Mouse (Mus musculus): ENCODE data around the gene Ankmy2. TPM values are rescaled to one million over a fixed set of nuclear protein-coding genes. Genes with fewer than 3 reads are reported as not detected.

Gene Ankmy2
- polyA plus RNA-seq, 1 experiment from 2014 or later: 25.8 TPM

- H3K9ac ChIP-seq (ENCODE audit: low read depth, low read length): no peak overlapping the region
- 89% methylated on average over 2 of the region's 2 CpGs for WGBS
- no peak overlapping the region for H3K4me3 ChIP-seq (ENCODE audit: low read depth, low read length)
- H3K4me1 ChIP-seq (replicated peaks; ENCODE audit: control insufficient read depth, insufficient read depth, low read length): no peaks in the 10 kb centered on the region
- no peak for TF ChIP-seq CTCF (IDR thresholded peaks at IDR 0.05; ENCODE audit: low read depth)
- H3K27me3 ChIP-seq (replicated peaks; ENCODE audit: control insufficient read depth, insufficient read depth, low read length): no peaks in the 10 kb centered on the region
- H3K27ac ChIP-seq (ENCODE audit: low read depth, low read length): no peak overlapping the region
- H3K9me3 ChIP-seq (ENCODE audit: control insufficient read depth): no peaks in the 10 kb centered on the region
- no peak for ATAC-seq
- H3K4me2 ChIP-seq (replicated peaks; ENCODE audit: low read depth): no peak overlapping the region
- H3K36me3 ChIP-seq (ENCODE audit: control insufficient read depth, insufficient read depth): no peaks in the 10 kb centered on the region
Observed at GRCm38 (mm10) chr12:36150265-36150664, 6.6 kb upstream of the Ankmy2 start.

GRCm38 (mm10) chr12:36150737-36151136 is 6.2 kb upstream of the Ankmy2 start:
- Histone ChIP-seq H3K27ac (ENCODE audit: low read depth, low read length) (no peak overlapping the region), H3K4me3 (ENCODE audit: low read depth, low read length) (no peak overlapping the region), H3K27me3 (replicated peaks; ENCODE audit: control insufficient read depth, insufficient read depth, low read length) (no peaks in the 10 kb centered on the region), H3K9me3 (ENCODE audit: control insufficient read depth) (no peaks in the 10 kb centered on the region), H3K4me1 (replicated peaks; ENCODE audit: control insufficient read depth, insufficient read depth, low read length) (no peaks in the 10 kb centered on the region), H3K36me3 (ENCODE audit: control insufficient read depth, insufficient read depth) (no peaks in the 10 kb centered on the region), H3K4me2 (replicated peaks; ENCODE audit: low read depth) (no peak overlapping the region), H3K9ac (ENCODE audit: low read depth, low read length) (no peak overlapping the region)
- no peak for TF ChIP-seq CTCF (IDR thresholded peaks at IDR 0.05; ENCODE audit: low read depth)
- no peak for ATAC-seq
- 86% methylated on average over 2 of the region's 2 CpGs for WGBS

- Histone ChIP-seq H3K27ac (ENCODE audit: low read depth, low read length) (no peak overlapping the region), H3K4me3 (ENCODE audit: low read depth, low read length) (peak overlapping the region; percentile 96), H3K4me2 (replicated peaks; ENCODE audit: low read depth) (peak overlapping the region; percentile 88), H3K36me3 (ENCODE audit: control insufficient read depth, insufficient read depth) (0 out of 2 replicates have a peak, but pooled peaks cover 3% of the 10 kb centered on the region), H3K9ac (ENCODE audit: low read depth, low read length) (no peak overlapping the region), H3K4me1 (replicated peaks; ENCODE audit: control insufficient read depth, insufficient read depth, low read length) (0 out of 2 replicates have a peak, but pooled peaks cover 6% of the 10 kb centered on the region), H3K27me3 (replicated peaks; ENCODE audit: control insufficient read depth, insufficient read depth, low read length) (no peaks in the 10 kb centered on the region), H3K9me3 (ENCODE audit: control insufficient read depth) (no peaks in the 10 kb centered on the region)
- no peak for TF ChIP-seq CTCF (IDR thresholded peaks at IDR 0.05; ENCODE audit: low read depth)
- 12% methylated on average over 8 of the region's 8 CpGs for WGBS
- ATAC-seq: no peak
Observed at GRCm38 (mm10) chr12:36155141-36155641, 1.7 kb upstream of the Ankmy2 start.

GRCm38 (mm10) chr12:36156101-36156636 is 745 bp upstream of the Ankmy2 start:
- H3K36me3 ChIP-seq (ENCODE audit: control insufficient read depth, insufficient read depth): 0 out of 2 replicates have a peak, but pooled peaks cover 3% of the 10 kb centered on the region
- H3K9ac ChIP-seq (ENCODE audit: low read depth, low read length): peak overlapping the region; percentile 78
- H3K4me3 ChIP-seq (ENCODE audit: low read depth, low read length): peak overlapping the region; percentile 96
- no peaks in the 10 kb centered on the region for H3K27me3 ChIP-seq (replicated peaks; ENCODE audit: control insufficient read depth, insufficient read depth, low read length)
- H3K4me2 ChIP-seq (replicated peaks; ENCODE audit: low read depth): peak overlapping the region; percentile 88
- ATAC-seq: peak; percentile 26
- H3K4me1 ChIP-seq (replicated peaks; ENCODE audit: control insufficient read depth, insufficient read depth, low read length): 0 out of 2 replicates have a peak, but pooled peaks cover 6% of the 10 kb centered on the region
- no peaks in the 10 kb centered on the region for H3K9me3 ChIP-seq (ENCODE audit: control insufficient read depth)
- no peak for TF ChIP-seq CTCF (IDR thresholded peaks at IDR 0.05; ENCODE audit: low read depth)
- peak overlapping the region; percentile 52; the same call in 1 of the 2 replicates for H3K27ac ChIP-seq (ENCODE audit: low read depth, low read length)
- WGBS: under 1% methylated on average over 33 of the region's 33 CpGs

- H3K27ac ChIP-seq (ENCODE audit: low read depth, low read length): peak overlapping the region; percentile 91
- ATAC-seq: peak; percentile 63
- no peaks in the 10 kb centered on the region for H3K9me3 ChIP-seq (ENCODE audit: control insufficient read depth)
- no peak for TF ChIP-seq CTCF (IDR thresholded peaks at IDR 0.05; ENCODE audit: low read depth)
- H3K4me3 ChIP-seq (ENCODE audit: low read depth, low read length): peak overlapping the region; percentile 96
- H3K9ac ChIP-seq (ENCODE audit: low read depth, low read length): peak overlapping the region; percentile 78
- peak overlapping the region; percentile 88 for H3K4me2 ChIP-seq (replicated peaks; ENCODE audit: low read depth)
- no peaks in the 10 kb centered on the region for H3K27me3 ChIP-seq (replicated peaks; ENCODE audit: control insufficient read depth, insufficient read depth, low read length)
- H3K4me1 ChIP-seq (replicated peaks; ENCODE audit: control insufficient read depth, insufficient read depth, low read length): 0 out of 2 replicates have a peak, but pooled peaks cover 6% of the 10 kb centered on the region
- 0 out of 2 replicates have a peak, but pooled peaks cover 3% of the 10 kb centered on the region for H3K36me3 ChIP-seq (ENCODE audit: control insufficient read depth, insufficient read depth)
- WGBS: 0% methylated on average over 14 of the region's 14 CpGs
Observed at GRCm38 (mm10) chr12:36157304-36157637, 357 bp downstream of the Ankmy2 start.

- H3K27me3 ChIP-seq (replicated peaks; ENCODE audit: control insufficient read depth, insufficient read depth, low read length): no peaks in the 10 kb centered on the region
- peak within 1 kb of the TSS; percentile 91 for H3K27ac ChIP-seq (ENCODE audit: low read depth, low read length)
- H3K9me3 ChIP-seq (ENCODE audit: control insufficient read depth): no peaks in the 10 kb centered on the region
- ATAC-seq: peak; percentile 44
- H3K4me2 ChIP-seq (replicated peaks; ENCODE audit: low read depth): peak within 1 kb of the TSS; percentile 88
- H3K4me3 ChIP-seq (ENCODE audit: low read depth, low read length): peak within 1 kb of the TSS; percentile 96
- under 1% methylated on average over 26 of the region's 26 CpGs for WGBS
- no peak for TF ChIP-seq CTCF (IDR thresholded peaks at IDR 0.05; ENCODE audit: low read depth)
- peak within 1 kb of the TSS; percentile 78 for H3K9ac ChIP-seq (ENCODE audit: low read depth, low read length)
- H3K4me1 ChIP-seq (replicated peaks; ENCODE audit: control insufficient read depth, insufficient read depth, low read length): 0 out of 2 replicates have a peak, but pooled peaks cover 6% of the 10 kb centered on the region
- 0 out of 2 replicates have a peak, but pooled peaks cover 6% of the 10 kb centered on the region for H3K36me3 ChIP-seq (ENCODE audit: control insufficient read depth, insufficient read depth)
Observed at GRCm38 (mm10) chr12:36157638-36158308, 859 bp downstream of the Ankmy2 start, which contains the start of gene Bzw2. Gene Bzw2, minus strand, starts transcription at chr12:36158080.

Data from intestine, postnatal 0 days (tissue).